Mouse (Mus musculus) stomach, postnatal 0 days (tissue): ENCODE measurements at regions not wholly inside any gene's neighbourhood (a gene's known extent, or its start where the extent isn't known, plus 50 kb on each side); places are given as distances from the start of the nearest gene placed in this dataset.

Experiments
- CTCF ChIP-seq: IDR thresholded peaks from 2 replicates; pipeline ENCODE4 v1.5.1; 2016; ENCODE audit warnings: antibody characterized with exemption, low read depth, mild to moderate bottlenecking, moderate library complexity
- EP300 ChIP-seq: optimal IDR thresholded peaks from 2 replicates; pipeline ENCODE3; 2016; ENCODE audit warnings: antibody characterized with exemption

DNA sequence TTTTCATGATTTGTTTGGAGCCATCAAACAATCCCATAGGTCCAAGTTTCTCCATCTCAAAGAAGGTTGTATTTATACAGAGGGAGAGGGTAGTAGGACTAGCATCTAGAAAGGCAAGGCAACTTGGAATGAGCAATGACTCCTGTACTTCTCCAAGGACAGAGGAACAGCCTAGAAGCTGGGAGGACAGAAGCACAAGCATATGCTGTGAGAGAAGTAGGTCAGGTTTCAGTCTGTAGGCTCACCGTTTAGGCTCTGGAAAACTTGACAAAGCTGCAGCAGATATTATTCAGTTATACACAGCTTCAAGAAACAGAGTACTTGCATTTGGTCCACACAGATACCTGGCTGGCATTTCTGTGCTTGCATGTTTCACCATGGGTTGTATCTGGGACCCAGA, 131.5 kb upstream of the B3gat1 start:
- TF ChIP-seq CTCF (no peak), EP300 (no peak)
